Mouse (Mus musculus) heart, postnatal 0 days (tissue): Measurements from ENCODE around the gene Rasgef1a. TPM values are rescaled to one million over a fixed set of nuclear protein-coding genes. Genes with fewer than 3 reads are reported as not detected.

Experiments
- ATAC-seq: fragments of 200-750 bp; cut with Nextera tagmentation; 2 replicates; pipeline ENCODE4 v1.8.0; 2017; ENCODE audit warnings: low read depth, moderate number of reproducible peaks, moderate library complexity; ENCODE audit not compliant: insufficient read depth
- DNase-seq: peaks from one replicate; pipeline ENCODE4 v3.0.0-alpha.2; 2016; ENCODE audit warnings: low spot score
- H3K27ac ChIP-seq: fragments of 300-500 bp; sonication (generic); 2 replicates; pipeline ENCODE4 v1.5.1; 2014; ENCODE audit warnings: low read depth, mild to moderate bottlenecking
- H3K27me3 ChIP-seq: fragments of 300-500 bp; sonication (generic); 2 replicates; pipeline ENCODE4 v1.6.1; 2014; ENCODE audit warnings: low read length, mixed read lengths; ENCODE audit not compliant: control insufficient read depth, insufficient read depth
- H3K36me3 ChIP-seq: fragments of 300-500 bp; sonication (generic); replicated peaks from 2 replicates; pipeline ENCODE4 v1.6.1; 2014; ENCODE audit warnings: low read length, mixed read lengths; ENCODE audit not compliant: control insufficient read depth, insufficient read depth
- H3K4me1 ChIP-seq: fragments of 300-500 bp; sonication (generic); 2 replicates; pipeline ENCODE4 v1.6.1; 2014; ENCODE audit warnings: antibody characterized with exemption; ENCODE audit not compliant: control insufficient read depth, insufficient read depth
- H3K4me2 ChIP-seq: fragments of 300-500 bp; sonication (generic); 2 replicates; pipeline ENCODE4 v1.6.1; 2014; ENCODE audit warnings: low read depth, mild to moderate bottlenecking, low read length, moderate library complexity
- H3K4me3 ChIP-seq: fragments of 300-500 bp; sonication (generic); 2 replicates; pipeline ENCODE4 v1.5.1; 2014; ENCODE audit warnings: low read depth, low read length
- H3K9ac ChIP-seq: fragments of 300-500 bp; sonication (generic); replicated peaks from 2 replicates; pipeline ENCODE4 v1.6.1; 2014; ENCODE audit warnings: low read depth, low read length, mixed read lengths
- H3K9me3 ChIP-seq: fragments of 300-500 bp; sonication (generic); replicated peaks from 2 replicates; pipeline ENCODE4 v1.6.1; 2016; ENCODE audit warnings: low read length; ENCODE audit not compliant: control insufficient read depth
- CTCF ChIP-seq: IDR thresholded peaks from 2 replicates; pipeline ENCODE4 v1.5.1; 2016; ENCODE audit warnings: antibody characterized with exemption, control low read depth, low read depth
- EP300 ChIP-seq: IDR thresholded peaks from 2 replicates; pipeline ENCODE4 v1.6.1; 2016; ENCODE audit warnings: antibody characterized with exemption, low read depth
- WGBS: fragments of 180-500 bp; shearing (Covaris S2); extraction: QIAGEN DNeasy Blood & Tissue Kit; methylation state at CpG from one replicate; pipeline ENCODE4 v1.1.7; 2014; 5-methylcytosine and 5-hydroxymethylcytosine counted together
- polyA plus RNA-seq: library from polyadenylated mRNA; unstranded; fragments of >200 nt; fragmentation: Nextera tagmentation; extraction: Ambion mirVana; gene quantifications from 2 replicates; pipeline ENCODE4 v1.2.1, GENCODE M21; 2015
- total RNA-seq: library from RNA; depleted of rRNA; stranded (reverse); fragments of >200 nt; gene quantifications from 2 replicates; pipeline ENCODE4 v1.2.3, GENCODE M21; 2014; ENCODE audit warnings: low replicate concordance

Rasgef1a gene
- total and polyA plus RNA-seq, 2 experiments from 2014 or later = 0.16 to 2.1 TPM

DNA sequence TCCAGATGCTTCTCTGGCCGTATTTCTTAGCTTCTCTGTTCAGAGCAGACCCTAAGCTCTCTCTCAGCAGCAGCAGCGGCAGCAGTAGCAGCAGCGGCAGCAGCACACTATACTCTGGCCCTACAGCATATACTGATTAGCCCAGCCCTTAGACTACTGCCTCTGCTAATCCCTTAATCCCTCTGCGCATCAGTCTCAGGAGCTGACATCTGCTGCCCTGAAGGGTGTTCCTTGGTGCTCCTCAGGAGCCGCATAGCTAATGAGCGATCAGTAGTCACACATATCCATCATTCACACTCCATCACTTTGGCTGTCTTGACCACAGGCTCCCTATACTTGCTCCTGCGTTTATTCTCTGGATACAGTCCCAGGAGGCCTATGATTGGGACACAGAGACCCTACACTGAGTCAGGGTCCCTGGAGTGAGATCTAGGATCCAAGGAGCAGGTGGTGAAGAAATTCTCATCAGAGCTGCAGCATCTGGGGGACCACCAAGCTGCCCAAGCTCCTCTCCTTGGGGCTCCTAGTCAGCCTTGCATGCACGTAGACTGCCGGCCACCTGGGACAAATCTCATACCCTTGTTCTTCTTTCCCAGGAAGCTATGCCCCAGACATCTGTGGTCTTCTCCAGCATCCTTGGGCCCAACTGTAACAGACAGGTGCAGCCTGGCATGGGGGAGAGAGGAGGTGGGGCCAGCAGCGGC, 68.7 kb downstream of the Rasgef1a start:
- H3K36me3 ChIP-seq = no peaks in the 10 kb centered on the region
- ATAC-seq = no peak

DNA sequence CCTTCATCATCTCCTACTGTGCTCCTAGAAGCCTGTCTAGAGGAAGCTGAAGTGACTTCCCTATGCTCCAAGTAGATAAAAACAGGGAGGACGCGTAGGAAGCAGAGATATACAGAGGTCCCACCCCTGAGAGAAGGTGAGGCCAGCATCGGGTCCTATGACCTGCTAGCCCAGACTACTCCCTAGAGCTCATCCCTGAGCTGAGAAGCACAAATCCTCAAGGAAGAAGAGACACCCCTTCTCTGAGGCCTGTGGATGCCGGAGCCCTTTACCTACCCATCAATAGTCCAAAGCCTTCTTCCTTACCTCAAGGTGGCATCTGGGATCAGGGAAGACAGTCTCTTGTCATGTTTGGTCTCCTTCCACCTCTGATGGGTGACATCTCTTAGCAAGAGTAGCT, 69.5 kb downstream of the Rasgef1a start:
- ATAC-seq = no peak
- Histone ChIP-seq H3K27ac (no peak overlapping the region), H3K9me3 (no peaks in the 10 kb centered on the region), H3K4me3 (no peak overlapping the region), H3K4me2 (no peak overlapping the region), H3K36me3 (no peaks in the 10 kb centered on the region), H3K27me3 (no peaks in the 10 kb centered on the region; the same call in 1 of the 2 replicates), H3K4me1 (no peaks in the 10 kb centered on the region), H3K9ac (no peak overlapping the region)
- WGBS = 73% methylated on average over 4 of the region's 4 CpGs
- DNase-seq = no peak
- TF ChIP-seq CTCF (no peak), EP300 (no peak)

More for the DNA sequence above, 68.7 kb downstream of the Rasgef1a start:
- H3K27ac ChIP-seq = no peak overlapping the region
- DNase-seq = no peak
- 66% methylated on average over 10 of the region's 10 CpGs for WGBS
- no peaks in the 10 kb centered on the region for H3K4me1 ChIP-seq
- H3K4me2 ChIP-seq = no peak overlapping the region
- H3K9me3 ChIP-seq = no peaks in the 10 kb centered on the region
- H3K27me3 ChIP-seq = no peaks in the 10 kb centered on the region; the same call in 1 of the 2 replicates
- no peak for TF ChIP-seq CTCF
- no peak for TF ChIP-seq EP300
- no peak overlapping the region for H3K9ac ChIP-seq
- no peak overlapping the region for H3K4me3 ChIP-seq

DNA sequence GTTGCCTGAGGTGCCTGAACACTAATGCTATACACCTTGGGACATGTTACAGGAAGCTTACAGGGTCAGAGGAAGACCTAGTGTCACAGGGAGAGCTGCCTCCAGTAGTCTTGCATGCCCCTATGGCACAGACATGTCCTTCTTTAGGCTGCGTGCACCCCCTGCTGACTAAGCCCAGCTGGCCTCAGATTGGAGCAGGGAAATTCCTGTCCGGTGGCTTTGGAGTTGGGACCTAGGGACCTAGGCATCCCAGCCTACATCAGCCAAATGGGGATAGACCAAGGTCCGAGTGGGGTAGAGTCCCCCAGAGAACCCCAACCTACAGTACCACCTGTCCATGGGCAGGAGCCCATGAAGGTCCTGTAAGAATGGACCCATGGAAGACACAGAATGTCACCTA, 71.1 kb downstream of the Rasgef1a start:
- no peak for TF ChIP-seq EP300
- TF ChIP-seq CTCF = no peak
- Histone ChIP-seq H3K4me1 (no peaks in the 10 kb centered on the region), H3K9me3 (no peaks in the 10 kb centered on the region), H3K4me3 (no peak overlapping the region), H3K4me2 (no peak overlapping the region), H3K27ac (no peak overlapping the region), H3K27me3 (no peaks in the 10 kb centered on the region; the same call in 1 of the 2 replicates), H3K36me3 (no peaks in the 10 kb centered on the region), H3K9ac (no peak overlapping the region)
- DNase-seq = no peak
- ATAC-seq = no peak
- WGBS = 81% methylated on average over 3 of the region's 3 CpGs

DNA sequence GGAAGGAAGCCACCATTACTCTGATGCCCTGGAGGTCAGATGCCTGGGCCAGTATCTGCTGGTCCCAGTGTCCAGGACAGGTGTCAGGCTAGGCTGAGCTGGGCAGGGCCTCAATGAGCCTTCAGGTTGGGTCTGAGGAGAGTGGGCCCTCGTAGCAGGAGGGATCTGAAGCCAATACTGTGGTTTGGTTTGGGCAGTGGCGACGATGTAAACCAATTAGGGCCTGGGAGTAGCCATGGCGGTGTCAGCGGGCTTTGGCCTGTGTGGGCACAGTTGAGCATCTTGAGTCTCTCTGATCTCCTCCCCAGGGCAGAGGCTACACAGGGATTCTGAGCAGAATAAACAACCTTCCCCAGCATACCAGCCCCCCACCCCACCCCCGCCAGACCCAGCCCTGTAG, 72.4 kb downstream of the Rasgef1a start:
- WGBS = 83% methylated on average over 6 of the region's 6 CpGs
- DNase-seq (no peak), ATAC-seq (no peak)
- no peak for TF ChIP-seq CTCF
- TF ChIP-seq EP300 = no peak
- Histone ChIP-seq H3K4me3 (no peak overlapping the region), H3K4me1 (no peaks in the 10 kb centered on the region), H3K27ac (no peak overlapping the region), H3K9ac (no peak overlapping the region), H3K4me2 (no peak overlapping the region), H3K27me3 (no peaks in the 10 kb centered on the region), H3K9me3 (no peaks in the 10 kb centered on the region), H3K36me3 (no peaks in the 10 kb centered on the region)

DNA sequence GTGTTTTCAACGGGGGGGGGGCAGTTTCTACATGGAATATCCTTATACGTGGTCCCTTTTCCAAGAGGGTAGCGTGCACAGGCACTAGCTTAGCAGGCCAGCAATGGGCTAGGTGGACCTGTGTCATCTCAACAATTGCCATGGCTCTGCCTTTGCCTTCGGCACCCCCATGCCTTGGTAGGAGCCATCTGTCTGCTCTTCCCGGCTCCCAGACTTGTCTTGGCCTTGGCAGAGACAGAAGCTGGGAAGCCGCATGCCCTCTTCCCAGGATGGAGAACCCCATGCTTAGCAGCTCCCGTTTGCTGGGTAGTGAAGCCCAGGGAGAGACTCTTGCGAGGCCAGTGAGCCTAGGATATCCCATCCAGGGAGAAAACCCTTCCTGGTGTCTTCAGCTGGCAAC, 73.4 kb downstream of the Rasgef1a start:
- no peaks in the 10 kb centered on the region for H3K27me3 ChIP-seq
- no peak for ATAC-seq
- H3K9ac ChIP-seq = no peak overlapping the region
- WGBS = 77% methylated on average over 8 of the region's 8 CpGs
- no peaks in the 10 kb centered on the region for H3K4me1 ChIP-seq
- no peak for DNase-seq
- TF ChIP-seq EP300 (no peak), CTCF (no peak)
- no peak overlapping the region for H3K4me3 ChIP-seq
- no peaks in the 10 kb centered on the region for H3K9me3 ChIP-seq
- no peak overlapping the region for H3K27ac ChIP-seq
- no peaks in the 10 kb centered on the region for H3K36me3 ChIP-seq
- H3K4me2 ChIP-seq = no peak overlapping the region

DNA sequence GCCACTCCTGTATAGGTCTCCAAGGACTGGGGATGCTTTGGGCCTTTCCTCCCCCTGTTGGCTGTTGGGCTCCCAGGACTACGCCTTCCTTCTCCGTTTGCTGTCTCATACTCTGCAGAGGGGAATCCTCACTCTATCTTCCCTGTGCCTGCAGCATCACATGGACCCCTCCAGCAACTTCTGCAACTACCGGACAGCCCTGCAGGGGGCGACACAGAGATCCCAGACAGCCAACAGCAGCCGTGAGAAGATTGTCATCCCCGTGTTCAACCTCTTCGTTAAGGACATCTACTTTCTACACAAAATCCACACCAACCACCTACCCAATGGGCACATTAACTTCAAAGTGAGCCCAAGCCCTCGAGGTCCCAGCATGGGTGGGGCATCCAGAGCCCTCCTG, 76.7 kb downstream of the Rasgef1a start:
- no peak for ATAC-seq
- H3K36me3 ChIP-seq = no peaks in the 10 kb centered on the region
- H3K27me3 ChIP-seq = no peaks in the 10 kb centered on the region
- no peaks in the 10 kb centered on the region for H3K4me1 ChIP-seq
- H3K9ac ChIP-seq = no peak overlapping the region
- no peak overlapping the region for H3K4me3 ChIP-seq
- WGBS = 59% methylated on average over 8 of the region's 8 CpGs
- no peak overlapping the region for H3K27ac ChIP-seq
- no peaks in the 10 kb centered on the region for H3K9me3 ChIP-seq
- no peak for TF ChIP-seq CTCF
- H3K4me2 ChIP-seq = no peak overlapping the region
- DNase-seq = no peak
